Mouse (Mus musculus): Measurements from ENCODE around the gene Ncbp2. TPM values are rescaled to one million over a fixed set of nuclear protein-coding genes. Genes with fewer than 3 reads are reported as not detected.
"Not testable (repeated sequence)": the region's sequence is repeated elsewhere in the genome, so short reads cannot be mapped to it uniquely, and the experiment has no call there.

The Ncbp2 gene
- polyA plus RNA-seq, 1 experiment: 6.8 TPM

DNA sequence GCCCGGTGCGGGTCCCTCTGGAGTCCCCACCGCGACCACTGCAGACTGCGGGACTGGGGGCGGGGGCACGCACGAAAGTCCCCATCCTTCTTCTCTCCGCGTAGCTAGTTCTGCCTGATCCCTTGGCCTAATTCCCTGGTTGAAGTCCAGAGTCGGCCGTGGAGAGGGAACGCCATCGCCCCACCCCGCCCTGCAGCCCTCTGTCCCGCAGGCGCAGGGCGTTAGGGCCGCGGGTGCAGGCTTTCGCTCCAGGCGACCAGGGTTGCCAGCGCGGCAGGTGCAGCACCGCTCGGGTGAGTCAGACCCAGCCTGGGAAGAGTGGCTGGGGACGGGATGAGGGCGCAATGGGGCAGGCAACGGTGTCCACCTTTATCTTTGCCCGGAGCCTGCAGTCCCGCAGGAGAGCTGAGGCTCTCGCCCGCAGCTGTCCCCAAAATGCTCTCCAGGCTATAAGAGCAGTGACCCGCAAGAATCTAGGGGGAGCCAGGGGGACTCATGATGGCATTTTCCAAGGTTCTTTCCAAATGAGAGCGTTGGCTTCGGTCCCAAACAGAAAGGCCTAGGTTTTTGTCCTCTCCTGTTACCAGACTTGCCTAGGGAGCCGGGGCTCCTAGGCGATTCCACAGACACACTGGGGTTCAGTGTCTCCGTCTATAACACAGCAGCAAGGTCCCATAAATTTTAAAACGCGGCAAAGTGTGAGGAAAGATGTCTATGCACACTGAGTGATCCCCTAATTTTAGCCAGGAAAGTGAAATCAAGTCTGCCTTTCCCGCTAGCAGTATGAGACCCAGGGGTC is 14.4 kb upstream of the Ncbp2 start, which contains the start of gene Pigz:
TSS of gene Pigz (plus strand) at position 101 of the 799 bp plus-strand sequence.
- no peak for DNase-seq (ENCODE audit: low read depth, low spot score)
- 9% methylated on average over 42 of the region's 42 CpGs for WGBS

DNA sequence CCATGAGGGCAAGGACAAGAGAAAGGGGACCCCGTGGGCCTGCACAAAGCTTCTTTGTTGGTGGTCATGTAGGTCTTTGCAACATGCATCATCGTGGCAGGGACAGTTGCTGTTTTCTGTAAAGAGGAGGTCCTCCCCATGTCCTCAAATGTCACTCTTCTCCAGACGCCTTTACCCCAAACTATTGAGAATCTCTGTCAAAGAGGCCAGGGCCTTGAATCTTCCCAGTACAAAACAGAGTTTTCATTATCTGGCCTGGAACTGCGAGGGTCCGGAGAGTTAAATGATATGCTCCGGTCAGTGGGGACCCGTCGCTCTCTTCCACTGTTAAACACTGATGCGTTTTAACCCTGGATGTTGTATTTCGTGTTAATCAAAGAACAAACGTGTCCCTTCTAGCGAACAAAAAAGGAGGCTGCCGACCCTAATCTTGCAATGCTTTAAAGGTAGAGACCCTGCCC is 13.7 kb upstream of the Ncbp2 start:
- no peak for DNase-seq (ENCODE audit: low read depth, low spot score)
- 46% methylated on average over 13 of the region's 13 CpGs for WGBS

DNA sequence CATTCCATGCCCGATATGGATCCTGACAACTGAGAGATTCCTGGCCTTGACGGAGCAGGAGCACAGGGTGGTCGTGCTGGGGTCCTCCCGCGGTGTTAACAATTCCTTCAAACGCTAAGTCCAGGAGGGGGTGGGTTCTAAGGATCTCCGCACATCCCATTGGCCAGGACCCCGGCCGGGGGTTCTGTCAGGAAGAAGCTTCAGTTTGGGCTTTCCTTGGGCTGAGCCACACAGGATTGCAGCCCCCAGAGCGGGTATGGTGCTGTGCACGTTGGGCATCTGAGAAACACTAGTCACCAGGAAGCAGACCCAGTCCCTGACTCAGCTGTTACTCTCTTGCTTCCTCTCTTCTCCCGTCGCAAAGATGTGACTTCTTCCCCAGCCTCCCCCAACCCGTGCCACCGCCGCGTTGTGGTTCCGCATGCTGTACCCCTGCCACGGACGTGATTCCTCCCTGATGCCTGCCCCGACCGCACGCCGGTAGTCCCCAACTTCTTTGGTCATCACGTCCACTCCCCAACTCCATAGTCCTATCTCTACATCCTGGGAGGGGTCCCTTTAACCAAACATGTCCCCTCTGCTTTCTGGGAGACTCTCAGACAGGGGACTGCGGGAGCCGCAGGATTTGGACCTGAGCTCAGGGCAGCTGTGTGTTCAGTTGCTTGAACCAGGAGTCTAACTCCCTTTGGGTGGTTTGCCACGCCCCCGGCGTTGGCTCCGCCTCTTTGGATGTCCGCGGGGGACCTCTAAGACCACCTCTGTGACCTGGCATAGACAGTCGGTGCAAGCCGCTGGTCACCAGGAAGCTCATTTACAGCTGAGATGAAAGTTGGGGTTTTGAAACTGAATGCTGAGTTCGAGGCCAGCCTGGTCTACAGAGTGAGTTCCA is 13.0 kb upstream of the Ncbp2 start:
- no peak for DNase-seq (ENCODE audit: low read depth, low spot score)
- WGBS: 12% methylated on average over 36 of the region's 36 CpGs

DNA sequence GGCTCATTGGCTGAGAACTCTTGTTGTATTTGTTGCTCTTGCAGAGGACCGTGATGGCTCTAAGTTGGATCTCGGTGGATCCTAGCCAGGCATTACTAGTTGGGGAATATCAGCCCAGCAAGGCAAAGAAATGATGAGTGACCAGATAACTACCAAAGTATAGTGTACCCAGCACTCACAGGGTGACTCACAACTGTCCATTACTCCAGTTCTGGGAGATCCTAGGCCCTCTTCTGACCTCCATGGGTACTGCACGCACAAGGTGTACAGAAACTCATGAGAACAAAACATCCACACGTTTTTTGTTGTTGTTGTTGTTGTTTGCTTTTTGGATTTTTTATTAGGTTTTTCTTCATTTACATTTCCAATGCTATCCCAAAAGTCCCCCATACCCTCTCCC is 11.7 kb upstream of the Ncbp2 start:
- WGBS: 86% methylated on average over 4 of the region's 4 CpGs

DNA sequence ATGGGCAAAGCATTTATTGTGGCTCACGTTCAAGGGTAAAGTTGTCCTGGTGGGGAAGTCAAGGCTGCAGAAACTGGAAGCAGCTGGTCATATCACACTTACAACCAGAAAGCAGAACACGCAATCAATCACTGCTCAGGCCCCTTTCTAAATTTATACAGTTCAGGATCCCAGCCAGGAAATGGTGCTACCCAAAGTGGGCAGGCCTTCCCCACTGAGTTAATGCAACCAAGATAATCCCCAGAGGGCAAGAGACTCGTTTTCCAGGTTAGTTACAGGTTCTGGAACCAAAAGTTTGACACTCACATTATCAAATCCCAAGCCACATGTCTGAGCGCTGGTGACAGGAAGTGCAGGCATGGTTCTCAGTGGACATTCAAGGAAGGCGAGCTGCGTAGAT is 9.5 kb upstream of the Ncbp2 start:
- no peak for DNase-seq (ENCODE audit: low read depth, low spot score)
- WGBS: 74% methylated on average over 6 of the region's 6 CpGs

More for the DNA sequence above, 11.7 kb upstream of the Ncbp2 start:
- no peak for DNase-seq (ENCODE audit: low read depth, low spot score)

DNA sequence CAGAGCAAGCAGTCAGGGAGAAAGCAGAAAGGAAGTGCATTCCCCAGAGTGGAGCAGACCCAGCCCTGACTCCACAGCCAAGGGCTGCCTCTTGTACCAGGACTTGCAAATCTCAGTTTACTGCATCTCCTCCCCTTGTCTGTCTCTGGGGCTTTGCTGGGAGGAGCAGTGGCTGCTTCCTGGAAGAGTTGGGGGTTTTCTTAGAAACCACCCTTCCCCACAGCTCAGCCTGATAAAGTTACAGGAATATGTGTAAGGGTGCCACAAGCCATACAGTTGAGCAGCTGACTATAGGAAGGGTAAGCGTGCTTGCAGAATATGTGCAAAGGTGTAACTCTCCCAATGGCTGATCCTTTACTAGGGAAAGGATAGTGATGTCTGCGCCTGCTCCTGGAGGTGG is 7.7 kb upstream of the Ncbp2 start:
- DNase-seq (ENCODE audit: low read depth, low spot score): no peak
- WGBS: 57% methylated on average over 2 of the region's 2 CpGs

DNA sequence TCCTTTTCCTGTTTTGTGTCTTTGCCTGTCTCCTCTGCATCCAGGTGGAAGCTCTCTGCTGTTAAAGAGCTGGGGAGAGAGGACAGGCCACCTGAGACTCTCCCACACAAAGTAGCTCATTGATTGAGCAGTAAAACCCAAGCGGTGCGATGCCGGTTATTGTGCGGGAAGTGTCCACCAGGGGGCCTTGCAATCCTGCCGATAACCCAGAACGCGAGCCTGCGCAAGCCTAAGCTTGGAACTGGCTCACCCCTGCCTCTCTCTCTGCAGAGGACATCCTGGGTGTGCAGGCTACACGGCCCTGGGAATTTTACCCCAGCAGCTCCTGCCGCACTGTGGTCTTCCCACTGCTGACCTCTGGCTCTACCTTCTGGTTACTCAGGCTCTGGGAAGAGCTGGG is 4.3 kb upstream of the Ncbp2 start:
- 3% methylated on average over 10 of the region's 10 CpGs for WGBS
- DNase-seq (ENCODE audit: low read depth, low spot score): no peak

DNA sequence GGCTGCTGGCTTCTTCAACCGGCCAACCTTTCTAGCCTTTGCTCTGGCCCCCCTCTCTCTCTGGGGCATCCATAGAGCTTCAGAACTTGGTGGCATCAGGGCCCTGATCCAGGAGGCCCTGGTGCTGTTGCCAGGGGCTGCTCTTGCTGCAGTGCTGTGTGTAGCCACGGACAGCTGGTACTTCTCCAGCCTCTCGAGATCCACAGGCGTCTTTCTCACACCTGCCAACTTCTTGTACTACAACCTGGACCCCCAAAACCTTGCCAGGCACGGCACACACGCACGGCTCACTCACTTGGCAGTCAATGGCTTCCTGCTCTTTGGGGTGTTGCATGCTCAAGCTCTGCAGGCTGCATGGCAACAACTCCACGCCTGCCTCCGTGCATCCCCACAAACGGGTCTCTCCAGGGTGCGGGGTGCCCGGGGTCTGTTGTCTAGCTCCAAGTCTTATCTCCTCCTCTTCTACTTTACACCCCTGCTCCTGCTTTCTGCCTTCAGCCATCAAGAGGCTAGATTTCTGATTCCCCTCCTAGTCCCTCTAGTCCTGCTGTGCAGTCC is 3.5 kb upstream of the Ncbp2 start:
- WGBS: 86% methylated on average over 12 of the region's 12 CpGs
- DNase-seq (ENCODE audit: low read depth, low spot score): no peak

DNA sequence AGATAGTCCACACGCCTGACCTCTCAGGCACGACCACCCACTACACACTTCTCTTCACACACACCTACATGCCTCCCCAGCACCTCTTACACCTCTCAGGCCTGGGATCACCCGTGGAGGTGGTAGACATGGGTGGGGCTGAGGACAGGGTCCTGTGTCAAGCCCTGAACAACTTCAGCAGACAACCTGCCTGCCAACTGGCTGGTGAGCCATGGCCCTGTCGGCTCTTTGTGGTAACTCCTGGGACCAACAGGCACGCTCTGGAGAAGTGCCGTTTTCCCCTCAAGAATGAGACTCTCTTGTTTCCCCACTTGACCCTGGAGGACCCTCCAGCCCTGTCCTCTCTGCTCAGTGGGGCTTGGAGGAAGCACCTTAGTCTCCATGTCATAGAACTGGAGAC is 2.9 kb upstream of the Ncbp2 start:
- no peak for DNase-seq (ENCODE audit: low read depth, low spot score)
- 84% methylated on average over 6 of the region's 6 CpGs for WGBS

DNA sequence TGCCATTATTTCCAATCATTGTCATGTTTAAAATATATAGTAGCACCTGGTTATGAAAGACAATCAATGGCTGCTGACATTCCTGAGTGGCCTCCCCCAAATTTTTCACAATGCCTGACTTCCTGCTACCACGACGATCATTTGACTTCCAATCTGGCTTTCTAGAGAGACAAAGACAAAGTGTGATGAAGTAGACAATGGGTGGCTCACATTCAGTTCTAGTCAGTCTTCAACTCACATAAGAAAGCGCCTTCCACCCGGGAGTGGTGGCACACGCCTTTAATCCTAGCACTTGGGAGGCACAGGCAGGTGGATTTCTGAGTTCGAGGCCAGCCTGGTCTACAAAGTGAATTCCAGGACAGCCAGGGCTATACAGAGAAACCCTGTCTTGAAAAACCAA is 2.3 kb upstream of the Ncbp2 start:
- DNase-seq (ENCODE audit: low read depth, low spot score): not testable (repeated sequence)
- WGBS: 80% methylated on average over 6 of the region's 6 CpGs

DNA sequence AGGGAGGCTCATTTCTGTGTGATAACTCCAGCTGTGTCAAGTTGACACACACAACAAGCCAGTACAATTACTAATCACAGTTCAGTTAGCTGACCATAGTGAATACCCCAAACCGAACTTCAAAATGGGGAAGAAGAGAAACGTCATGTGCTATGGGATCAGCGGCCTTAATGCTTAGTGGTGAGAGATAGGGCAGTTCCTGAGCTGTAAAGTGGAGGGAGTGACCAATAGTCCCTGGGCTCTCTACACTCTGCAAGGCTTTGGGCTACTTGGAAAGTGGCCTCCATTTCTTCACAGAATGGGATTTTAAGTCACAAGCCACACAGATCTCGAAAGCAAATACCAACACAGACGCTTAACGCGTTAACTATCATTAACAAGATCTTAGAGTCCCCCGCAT is 980 bp upstream of the Ncbp2 start:
- DNase-seq (ENCODE audit: low read depth, low spot score): no peak
- WGBS: 8% methylated on average over 8 of the region's 8 CpGs

DNA sequence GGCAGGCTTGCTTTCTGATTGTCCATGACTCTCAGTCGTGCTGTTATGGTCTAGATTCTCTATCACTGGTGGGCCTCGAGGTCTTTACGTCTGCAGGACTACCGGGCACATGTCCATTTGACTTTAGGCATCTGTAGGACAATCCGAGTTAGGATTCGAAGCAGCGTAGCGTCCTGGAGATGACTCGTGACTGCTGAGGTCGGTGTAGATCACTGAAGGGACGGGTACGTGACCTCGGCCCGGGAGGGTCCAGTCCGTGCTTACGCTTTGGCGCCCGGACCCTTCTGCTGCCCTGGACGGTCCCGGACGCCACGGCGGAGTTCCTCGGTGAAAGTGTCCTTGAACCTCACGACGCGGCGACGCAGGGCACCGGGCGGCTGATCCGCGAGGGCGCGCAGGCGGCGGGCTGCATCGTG is 404 bp upstream of the Ncbp2 start:
- WGBS: under 1% methylated on average over 38 of the region's 38 CpGs
- DNase-seq (ENCODE audit: low read depth, low spot score): no peak

DNA sequence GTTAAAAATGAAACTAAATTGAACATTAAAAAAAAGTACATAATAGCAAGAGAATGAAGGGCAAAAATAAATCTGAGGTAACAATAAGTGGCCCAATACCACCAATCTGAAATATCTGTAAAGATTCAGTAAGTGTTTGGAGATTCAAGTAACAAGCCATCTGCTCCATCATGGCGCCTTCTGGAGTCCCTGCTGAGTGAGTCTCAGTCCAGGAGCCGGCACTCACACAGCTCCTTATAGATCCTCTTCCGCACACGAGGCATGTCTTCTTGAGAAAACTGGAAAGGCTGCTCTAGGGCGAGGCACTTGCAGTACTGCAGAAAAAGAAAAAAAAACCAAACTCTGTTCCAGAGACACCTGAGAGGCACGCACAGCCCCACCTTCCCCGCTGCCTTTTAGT is 14.9 kb downstream of the Ncbp2 start:
- no peak for DNase-seq (ENCODE audit: low read depth, low spot score)
- 66% methylated on average over 7 of the region's 7 CpGs for WGBS

DNA sequence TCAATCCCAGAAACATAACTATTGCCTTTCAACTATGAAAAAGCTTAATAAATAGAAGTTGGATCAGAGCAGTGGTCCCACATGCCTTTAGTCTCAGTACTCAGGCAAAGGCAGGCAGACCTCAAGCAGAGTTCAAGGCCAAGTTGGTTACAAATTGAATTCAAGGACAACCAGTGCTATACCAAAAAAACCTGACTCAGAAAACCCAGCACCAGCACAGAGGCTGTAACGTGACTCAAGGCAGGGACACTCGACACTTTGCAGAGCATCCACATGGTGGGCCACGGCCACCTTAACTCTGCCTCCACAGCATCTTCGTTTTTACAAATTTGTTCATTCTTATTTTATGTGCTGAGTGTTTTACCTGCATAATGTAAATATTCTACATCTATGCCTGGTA is 26.9 kb downstream of the Ncbp2 start:
- DNase-seq (ENCODE audit: low read depth, low spot score): no peak
- WGBS: 92% methylated on average over 4 of the region's 4 CpGs

DNA sequence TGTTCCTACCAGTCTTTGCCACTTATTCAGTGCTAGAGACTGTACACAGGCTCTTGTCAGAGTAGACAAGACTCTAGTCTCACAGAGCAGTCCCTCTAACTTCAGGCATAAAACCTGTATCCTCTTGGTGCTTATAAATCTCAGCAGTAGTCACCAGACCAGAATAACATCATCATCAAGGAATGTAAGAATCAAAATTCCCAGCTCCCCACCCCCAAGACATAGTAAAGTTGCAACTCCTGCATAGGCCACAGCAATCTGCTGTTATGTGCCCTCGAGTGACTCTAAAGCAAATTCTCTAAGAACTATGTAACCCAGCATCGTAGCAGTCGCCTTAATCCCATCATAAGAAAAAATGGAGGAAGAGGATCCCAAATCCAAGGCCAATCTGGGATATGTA is 31.2 kb downstream of the Ncbp2 start:
- DNase-seq (ENCODE audit: low read depth, low spot score): no peak
- 88% methylated on average over 3 of the region's 3 CpGs for WGBS

DNA sequence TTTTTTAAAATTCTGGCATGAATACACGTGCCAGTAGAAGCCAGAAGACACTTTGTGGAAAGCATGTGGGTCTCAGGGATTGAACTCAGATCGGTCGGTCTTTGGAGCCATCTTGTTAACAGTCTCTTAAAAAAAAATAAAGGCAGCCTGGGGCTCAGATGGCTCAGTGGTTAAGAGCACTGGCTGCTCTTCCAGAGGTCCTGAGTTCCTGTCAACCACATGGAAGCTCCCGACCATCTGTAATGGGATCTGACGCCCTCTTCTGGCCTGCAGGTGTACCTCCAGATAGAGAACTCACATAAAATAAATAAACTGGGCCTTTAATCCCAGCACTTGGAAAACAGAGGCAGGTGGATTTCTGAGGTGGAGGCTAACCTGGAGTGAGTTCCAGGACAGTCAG is 32.6 kb downstream of the Ncbp2 start:
- no peak for DNase-seq (ENCODE audit: low read depth, low spot score)
- WGBS: 81% methylated on average over 5 of the region's 5 CpGs

DNA sequence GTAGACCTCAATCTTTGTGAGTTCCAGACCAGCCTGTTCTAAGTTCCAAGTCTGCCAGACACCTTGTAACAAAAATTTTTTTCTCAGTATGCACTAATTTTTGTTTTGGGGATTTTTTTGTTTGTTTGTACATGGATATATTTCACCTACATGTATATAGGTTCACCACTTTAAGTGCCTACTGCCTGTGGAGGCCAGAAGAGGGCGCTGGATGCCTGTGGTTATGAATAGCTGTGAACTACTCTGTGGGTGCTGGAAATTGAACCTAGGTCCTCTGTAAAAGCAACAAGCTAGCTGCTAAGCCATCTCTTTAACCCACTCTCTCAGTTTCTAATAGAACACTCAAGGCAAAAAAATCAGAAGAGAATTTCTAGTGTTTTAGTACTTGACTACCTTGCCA is 43.7 kb downstream of the Ncbp2 start:
- 62% methylated on average over 1 of the region's 1 CpGs for WGBS
- DNase-seq (ENCODE audit: low read depth, low spot score): no peak

DNA sequence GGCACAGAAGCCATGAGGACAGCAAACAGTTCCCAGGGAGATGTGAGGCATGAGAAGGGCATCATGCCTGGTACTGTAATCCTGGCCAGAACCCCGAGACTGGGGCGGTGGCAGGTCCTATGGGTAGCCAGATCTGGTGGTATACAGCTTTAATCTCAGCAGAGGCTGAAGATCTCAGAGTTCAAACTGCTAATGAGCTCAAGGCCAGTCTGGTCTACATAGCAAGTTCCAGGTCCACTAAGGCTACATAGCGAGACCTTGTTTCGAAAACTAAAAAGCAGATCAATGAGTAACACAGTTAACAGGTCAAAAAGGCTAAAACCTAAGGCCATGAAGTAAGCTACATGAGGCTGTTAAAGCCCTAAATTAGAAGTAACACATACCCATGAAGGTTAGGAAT is 44.9 kb downstream of the Ncbp2 start:
- DNase-seq (ENCODE audit: low read depth, low spot score): no peak
- 94% methylated on average over 4 of the region's 4 CpGs for WGBS

DNA sequence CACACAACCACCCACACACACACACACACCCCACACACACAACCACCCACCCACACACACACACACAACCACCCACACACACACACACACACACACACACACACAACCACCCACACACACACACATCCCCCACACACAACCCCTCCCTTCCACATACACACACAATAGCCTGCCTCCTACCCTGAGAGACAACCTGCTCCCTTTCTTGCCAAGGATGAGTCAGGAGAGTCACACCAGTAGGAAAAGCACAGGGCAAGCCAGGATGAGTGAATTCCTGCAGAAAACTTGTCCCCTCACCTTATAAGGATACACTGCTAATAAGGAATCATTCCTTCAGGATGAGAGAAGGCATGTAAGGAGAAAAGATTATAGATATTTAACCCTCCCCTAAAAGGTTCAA is 45.6 kb downstream of the Ncbp2 start:
- DNase-seq (ENCODE audit: low read depth, low spot score): no peak

DNA sequence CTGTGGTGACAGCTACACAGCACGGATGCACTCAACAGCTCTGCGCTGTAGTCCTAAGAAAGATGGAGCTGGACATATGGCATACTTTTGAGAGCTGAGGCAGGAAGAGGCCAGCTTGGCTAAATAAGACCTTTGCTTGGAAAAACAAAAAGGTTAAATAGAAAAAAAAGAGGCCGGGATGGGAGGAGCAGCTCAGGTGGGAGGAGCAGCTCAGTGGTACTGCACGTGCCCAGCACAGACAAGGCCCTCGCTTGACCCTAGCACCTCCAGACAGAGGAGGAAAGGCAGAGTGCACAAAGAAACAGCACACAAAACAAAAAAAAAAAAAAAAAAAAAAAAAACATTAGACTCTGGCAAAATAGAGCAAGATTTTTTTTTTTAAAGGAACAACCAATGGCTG is 48.1 kb downstream of the Ncbp2 start:
- DNase-seq (ENCODE audit: low read depth, low spot score): no peak
- WGBS: 89% methylated on average over 5 of the region's 5 CpGs

All from large intestine, adult 2 months (tissue).